Mouse (Mus musculus) embryonic fibroblast, embryonic 13.5 days (primary cell): ENCODE data around the gene Arpp19.

Experiments
- CTCF ChIP-seq: IDR thresholded peaks from 2 replicates; pipeline ENCODE4 v1.5.1; 2011; ENCODE audit warnings: mild to moderate bottlenecking, control low read depth, low read length, moderate library complexity, borderline replicate concordance; ENCODE audit not compliant: insufficient read depth
- POLR2A ChIP-seq: IDR thresholded peaks from 2 replicates; pipeline ENCODE4 v1.6.1; 2011; ENCODE audit warnings: low read depth, mild to moderate bottlenecking, control low read depth, low read length, moderate library complexity

GRCm38 (mm10) chr9:75047079-75047478 lies 9.7 kb downstream of the Arpp19 start:
- TF ChIP-seq CTCF (no peak), POLR2A (no peak)
